Mouse (Mus musculus) cerebellum, postnatal 10 days (tissue): ENCODE measurements around the gene Zic4.

ENCODE experiments used
- DNase-seq, 2 experiments: peaks; one replicate each; pipeline ENCODE4 v3.0.0; 2021; ENCODE audit warnings: mixed read lengths in 2 of 2

Zic4 gene

GRCm38 (mm10) chr9:91361856-91362601 lies at the start of gene Zic4:
TSS of gene Zic4 (plus strand) at chr9:91362413.
- peak; percentile 76 to 81 for DNase-seq

- DNase-seq = peak; percentile 72 to 76
These were observed 14.6 kb upstream of the Zic4 start for GRCm38 (mm10) chr9:91347591-91347990.

GRCm38 (mm10) chr9:91348746-91349145 lies 13.5 kb upstream of the Zic4 start:
- no peak for DNase-seq

GRCm38 (mm10) chr9:91350211-91350791 lies 11.9 kb upstream of the Zic4 start:
- DNase-seq = peak; percentile 62 to 69

- peak; percentile 90 to 94 for DNase-seq
These were observed 11.3 kb upstream of the Zic4 start for GRCm38 (mm10) chr9:91350861-91351291.

- DNase-seq = no peak
These were observed 10.9 kb upstream of the Zic4 start for GRCm38 (mm10) chr9:91351361-91351760.

- peak; percentile 72 to 77 for DNase-seq
These were observed 10.2 kb upstream of the Zic4 start for GRCm38 (mm10) chr9:91351961-91352411.

GRCm38 (mm10) chr9:91352786-91353185 lies 9.4 kb upstream of the Zic4 start:
- DNase-seq = peak; percentile 80

GRCm38 (mm10) chr9:91353551-91354433 lies 8.4 kb upstream of the Zic4 start:
- DNase-seq = peak; percentile 85 to 87

GRCm38 (mm10) chr9:91354434-91355269 lies 7.6 kb upstream of the Zic4 start:
- peak; percentile 69 to 76 for DNase-seq

- peak in 1 of 2 experiments; percentile 73 for DNase-seq
These were observed 7.0 kb upstream of the Zic4 start for GRCm38 (mm10) chr9:91355270-91355589.

- DNase-seq = peak; percentile 99
These were observed 6.4 kb upstream of the Zic4 start for GRCm38 (mm10) chr9:91355629-91356352.

GRCm38 (mm10) chr9:91356353-91356740 lies 5.9 kb upstream of the Zic4 start:
- peak; percentile 28 to 49 for DNase-seq

GRCm38 (mm10) chr9:91357321-91357720 lies 4.9 kb upstream of the Zic4 start:
- DNase-seq = peak in 1 of 2 experiments; percentile 34

GRCm38 (mm10) chr9:91358851-91359687 lies 3.1 kb upstream of the Zic4 start:
- DNase-seq = peak; percentile 47 to 64

GRCm38 (mm10) chr9:91360151-91361032 lies 1.8 kb upstream of the Zic4 start:
- peak; percentile 50 to 69 for DNase-seq

GRCm38 (mm10) chr9:91361033-91361855 lies 969 bp upstream of the Zic4 start:
- peak; percentile 67 to 74 for DNase-seq

GRCm38 (mm10) chr9:91363011-91363730 lies 958 bp downstream of the Zic4 start:
- peak; percentile 36 to 55 for DNase-seq
